Mouse (Mus musculus) frontal cortex, postnatal 25 days (tissue): ENCODE measurements at regions not wholly inside any gene's neighbourhood (a gene's known extent, or its start where the extent isn't known, plus 50 kb on each side); places are given as distances from the start of the nearest gene placed in this dataset.

Experiments
- DNase-seq, 2 experiments: peaks; one replicate each; pipeline ENCODE4 v3.0.0; 2022; ENCODE audit warnings: low spot score in 2 of 2

- DNase-seq = no peak
Measured at GRCm38 (mm10) chr4:26273754-26274153, 72.9 kb downstream of the Manea start.

DNA sequence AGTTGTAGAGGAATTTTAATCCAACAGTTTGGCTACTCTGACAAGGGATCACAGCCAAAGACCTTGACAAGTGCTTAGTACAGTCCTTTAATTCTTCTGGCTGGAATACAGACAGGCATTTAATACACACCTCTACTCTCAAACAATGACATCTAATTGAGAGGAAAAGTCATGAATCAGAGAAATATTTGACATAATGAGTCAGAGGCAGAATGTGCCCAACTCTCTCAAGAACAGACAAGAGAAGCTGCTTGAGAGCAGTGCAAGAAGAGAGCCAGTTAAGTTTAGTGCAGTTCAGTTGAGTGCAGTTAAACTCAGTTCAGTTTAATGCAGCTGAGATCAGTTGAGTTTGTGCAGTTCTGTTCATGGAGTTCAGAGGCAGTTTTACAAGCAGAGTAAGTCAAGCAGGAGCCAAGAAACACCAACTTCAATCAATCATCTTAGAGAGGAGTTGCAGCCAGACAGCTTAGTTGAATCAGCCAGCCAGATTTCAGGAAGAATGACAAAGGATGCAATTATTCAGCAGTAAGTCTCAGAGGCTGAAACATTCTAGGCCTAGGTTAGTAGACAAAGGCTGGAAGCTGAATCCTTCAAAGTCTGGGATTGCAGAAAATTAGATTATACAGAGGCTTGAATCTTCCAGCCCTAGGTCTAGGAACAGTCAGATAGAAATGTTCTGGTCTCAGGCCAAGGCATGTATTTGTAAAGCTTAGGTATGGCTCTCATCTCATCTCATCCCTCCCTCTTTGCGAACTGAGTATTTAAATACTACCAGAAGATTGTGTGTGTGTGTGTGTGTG, 87.3 kb downstream of the Manea start:
- DNase-seq = no peak

GRCm38 (mm10) chr4:26255889-26256288, 90.8 kb downstream of the Manea start:
- no peak for DNase-seq

- DNase-seq = peak; percentile 13 to 14
Measured at GRCm38 (mm10) chr4:26247925-26248856, 98.5 kb downstream of the Manea start.

DNA sequence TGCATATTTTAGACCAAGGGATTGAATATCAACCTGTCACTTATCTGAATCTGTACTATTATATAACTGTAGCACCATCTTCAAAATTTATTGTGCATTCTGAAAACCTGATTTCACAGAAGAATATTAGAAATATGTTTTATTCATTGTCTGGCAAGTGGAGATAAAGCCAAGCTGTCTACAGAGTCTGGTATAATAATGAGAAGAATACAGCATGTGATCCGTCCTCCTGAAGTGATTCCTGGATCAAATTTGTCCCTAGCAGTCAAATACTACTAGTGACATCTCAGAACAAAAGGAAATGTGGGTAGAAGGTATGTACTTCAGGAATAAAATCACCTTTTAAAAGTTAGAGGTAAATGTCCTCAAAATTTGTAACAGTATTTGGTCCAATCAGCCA, 123.4 kb downstream of the Manea start:
- DNase-seq = no peak
